Mouse (Mus musculus) forebrain, embryonic 12.5 days (tissue): ENCODE measurements around the gene 4933416C03Rik. TPM values are rescaled to one million over a fixed set of nuclear protein-coding genes. Genes with fewer than 3 reads are reported as not detected.

ENCODE experiments used
- ATAC-seq: fragments of 200-750 bp; cut with Nextera tagmentation; 2 replicates; pipeline ENCODE4 v1.8.0; 2017; ENCODE audit warnings: moderate TSS enrichment; ENCODE audit not compliant: low FRiP score
- H3K27ac ChIP-seq: fragments of 300-500 bp; sonication (generic); 2 replicates; pipeline ENCODE4 v1.5.1; 2016; ENCODE audit warnings: mild to moderate bottlenecking
- H3K27me3 ChIP-seq: fragments of 300-500 bp; sonication (generic); 2 replicates; pipeline ENCODE4 v1.6.1; 2016; ENCODE audit warnings: mild to moderate bottlenecking
- H3K36me3 ChIP-seq: fragments of 300-500 bp; sonication (generic); replicated peaks from 2 replicates; pipeline ENCODE4 v1.6.1; 2016; ENCODE audit warnings: mild to moderate bottlenecking
- H3K4me1 ChIP-seq: fragments of 300-500 bp; sonication (generic); 2 replicates; pipeline ENCODE4 v1.6.1; 2016
- H3K4me2 ChIP-seq: fragments of 300-500 bp; sonication (generic); 2 replicates; pipeline ENCODE4 v1.6.1; 2016; ENCODE audit warnings: mild to moderate bottlenecking, moderate library complexity
- H3K4me3 ChIP-seq: fragments of 300-500 bp; sonication (generic); replicated peaks from 2 replicates; pipeline ENCODE4 v1.5.1; 2016; ENCODE audit warnings: mild to moderate bottlenecking
- H3K9ac ChIP-seq: fragments of 300-500 bp; sonication (generic); 2 replicates; pipeline ENCODE4 v1.6.1; 2016; ENCODE audit warnings: mild to moderate bottlenecking
- H3K9me3 ChIP-seq: fragments of 300-500 bp; sonication (generic); 2 replicates; pipeline ENCODE4 v1.6.1; 2016
- WGBS: fragments of 180-500 bp; shearing (Covaris S2); methylation state at CpG from one replicate; pipeline ENCODE4 v1.1.7; 2016; 5-methylcytosine and 5-hydroxymethylcytosine counted together
- polyA plus RNA-seq: library from polyadenylated mRNA; unstranded; fragments of >200 nt; fragmentation: Nextera tagmentation; extraction: Ambion mirVana; gene quantifications from 2 replicates; pipeline ENCODE4 v1.2.1, GENCODE M21; 2016

The 4933416C03Rik gene
- polyA plus RNA-seq, 1 experiment from 2014 or later, result not detected

- Histone ChIP-seq H3K9ac (no peak overlapping the region), H3K27me3 (no peaks in the 10 kb centered on the region), H3K9me3 (no peaks in the 10 kb centered on the region), H3K4me2 (no peak overlapping the region), H3K27ac (no peak overlapping the region), H3K4me3 (no peak overlapping the region), H3K36me3 (no peaks in the 10 kb centered on the region), H3K4me1 (no peaks in the 10 kb centered on the region)
- whole genome bisulfite sequencing, result 91% methylated on average over 2 of the region's 2 CpGs
- no peak for ATAC-seq
These were observed 7.7 kb upstream of the 4933416C03Rik start for GRCm38 (mm10) chr10:116121463-116121862.

- 92% methylated on average over 8 of the region's 8 CpGs for WGBS
- ATAC-seq, result no peak
- no peak overlapping the region for H3K9ac ChIP-seq
These were observed 3.3 kb upstream of the 4933416C03Rik start for GRCm38 (mm10) chr10:116117060-116117459.

GRCm38 (mm10) chr10:116115881-116116677 lies 2.4 kb upstream of the 4933416C03Rik start:
- Histone ChIP-seq H3K9me3 (0 out of 2 replicates have a peak, but pooled peaks cover 8% of the 10 kb centered on the region), H3K4me2 (no peak overlapping the region), H3K4me3 (no peak overlapping the region), H3K27me3 (no peaks in the 10 kb centered on the region), H3K27ac (no peak overlapping the region), H3K4me1 (no peaks in the 10 kb centered on the region), H3K36me3 (no peaks in the 10 kb centered on the region), H3K9ac (no peak overlapping the region)
- no peak for ATAC-seq
- 76% methylated on average over 4 of the region's 4 CpGs for WGBS

More at GRCm38 (mm10) chr10:116117060-116117459, 3.3 kb upstream of the 4933416C03Rik start:
- H3K27ac ChIP-seq, result no peak overlapping the region
- H3K4me2 ChIP-seq, result no peak overlapping the region
- H3K4me3 ChIP-seq, result no peak overlapping the region
- 0 out of 2 replicates have a peak, but pooled peaks cover 8% of the 10 kb centered on the region for H3K9me3 ChIP-seq
- H3K4me1 ChIP-seq, result no peaks in the 10 kb centered on the region
- no peaks in the 10 kb centered on the region for H3K27me3 ChIP-seq
- no peaks in the 10 kb centered on the region for H3K36me3 ChIP-seq

- Histone ChIP-seq H3K9me3 (0 out of 2 replicates have a peak, but pooled peaks cover 8% of the 10 kb centered on the region), H3K27me3 (no peaks in the 10 kb centered on the region), H3K9ac (no peak overlapping the region), H3K4me2 (no peak overlapping the region), H3K4me3 (no peak overlapping the region), H3K27ac (no peak overlapping the region), H3K4me1 (no peaks in the 10 kb centered on the region), H3K36me3 (no peaks in the 10 kb centered on the region)
- WGBS, result 96% methylated on average over 11 of the region's 11 CpGs
- ATAC-seq, result no peak
These were observed 849 bp downstream of the 4933416C03Rik start for GRCm38 (mm10) chr10:116112868-116113267.

GRCm38 (mm10) chr10:116108730-116109129 lies 5.0 kb downstream of the 4933416C03Rik start:
- Histone ChIP-seq H3K4me1 (no peaks in the 10 kb centered on the region), H3K9me3 (0 out of 2 replicates have a peak, but pooled peaks cover 3% of the 10 kb centered on the region), H3K27me3 (no peaks in the 10 kb centered on the region), H3K27ac (no peak overlapping the region), H3K4me2 (no peak overlapping the region), H3K4me3 (no peak overlapping the region), H3K36me3 (no peaks in the 10 kb centered on the region), H3K9ac (no peak overlapping the region)
- 88% methylated on average over 1 of the region's 1 CpGs for WGBS
- no peak for ATAC-seq

GRCm38 (mm10) chr10:116108176-116108575 lies 5.5 kb downstream of the 4933416C03Rik start:
- Histone ChIP-seq H3K27me3 (no peaks in the 10 kb centered on the region), H3K36me3 (no peaks in the 10 kb centered on the region), H3K4me2 (no peak overlapping the region), H3K4me1 (no peaks in the 10 kb centered on the region), H3K27ac (no peak overlapping the region), H3K4me3 (no peak overlapping the region), H3K9me3 (no peaks in the 10 kb centered on the region), H3K9ac (no peak overlapping the region)
- no peak for ATAC-seq
- 78% methylated on average over 4 of the region's 4 CpGs for WGBS

GRCm38 (mm10) chr10:116098470-116098869 lies 15.2 kb downstream of the 4933416C03Rik start:
- Histone ChIP-seq H3K4me3 (no peak overlapping the region), H3K27me3 (no peaks in the 10 kb centered on the region), H3K36me3 (no peaks in the 10 kb centered on the region), H3K4me2 (no peak overlapping the region), H3K4me1 (no peaks in the 10 kb centered on the region), H3K27ac (no peak overlapping the region), H3K9me3 (no peaks in the 10 kb centered on the region), H3K9ac (no peak overlapping the region)
- ATAC-seq, result no peak
- 89% methylated on average over 7 of the region's 7 CpGs for WGBS

GRCm38 (mm10) chr10:116096466-116096865 lies 17.3 kb downstream of the 4933416C03Rik start:
- no peaks in the 10 kb centered on the region for H3K4me1 ChIP-seq
- no peak overlapping the region for H3K4me3 ChIP-seq
- 84% methylated on average over 13 of the region's 13 CpGs for WGBS
- no peak overlapping the region for H3K9ac ChIP-seq
- H3K27me3 ChIP-seq, result no peaks in the 10 kb centered on the region
- H3K9me3 ChIP-seq, result no peaks in the 10 kb centered on the region
- no peaks in the 10 kb centered on the region for H3K36me3 ChIP-seq
- no peak for ATAC-seq
- no peak overlapping the region for H3K27ac ChIP-seq
- no peak overlapping the region for H3K4me2 ChIP-seq

GRCm38 (mm10) chr10:116083965-116084364 lies 29.8 kb downstream of the 4933416C03Rik start:
- 33% methylated on average over 3 of the region's 3 CpGs for WGBS
- Histone ChIP-seq H3K9ac (no peak overlapping the region), H3K27ac (no peak overlapping the region), H3K27me3 (no peaks in the 10 kb centered on the region), H3K4me1 (0 out of 2 replicates have a peak, but pooled peaks cover 3% of the 10 kb centered on the region), H3K4me2 (no peak overlapping the region), H3K4me3 (no peak overlapping the region), H3K9me3 (no peaks in the 10 kb centered on the region), H3K36me3 (no peaks in the 10 kb centered on the region)
- ATAC-seq, result no peak

GRCm38 (mm10) chr10:116080841-116081240 lies 32.9 kb downstream of the 4933416C03Rik start:
- no peaks in the 10 kb centered on the region for H3K36me3 ChIP-seq

GRCm38 (mm10) chr10:116079396-116079795 lies 34.3 kb downstream of the 4933416C03Rik start:
- no peaks in the 10 kb centered on the region for H3K9me3 ChIP-seq
- H3K9ac ChIP-seq, result no peak overlapping the region
- ATAC-seq, result no peak
- no peak overlapping the region for H3K4me3 ChIP-seq
- H3K36me3 ChIP-seq, result no peaks in the 10 kb centered on the region
- H3K27ac ChIP-seq, result no peak overlapping the region
- no peak overlapping the region for H3K4me2 ChIP-seq
- 0 out of 2 replicates have a peak, but pooled peaks cover 3% of the 10 kb centered on the region for H3K4me1 ChIP-seq
- 39% methylated on average over 7 of the region's 7 CpGs for WGBS
- peaks cover 3% of the 10 kb centered on the region; the same call in 1 of the 2 replicates for H3K27me3 ChIP-seq

More at GRCm38 (mm10) chr10:116080841-116081240, 32.9 kb downstream of the 4933416C03Rik start:
- 0 out of 2 replicates have a peak, but pooled peaks cover 3% of the 10 kb centered on the region for H3K4me1 ChIP-seq
- H3K9me3 ChIP-seq, result no peaks in the 10 kb centered on the region
- no peak overlapping the region for H3K4me3 ChIP-seq
- no peak overlapping the region for H3K27ac ChIP-seq
- no peak overlapping the region for H3K4me2 ChIP-seq
- no peak overlapping the region for H3K9ac ChIP-seq
- H3K27me3 ChIP-seq, result no peaks in the 10 kb centered on the region
- ATAC-seq, result no peak
- WGBS, result 88% methylated on average over 6 of the region's 6 CpGs

- Histone ChIP-seq H3K4me2 (no peak overlapping the region), H3K4me1 (0 out of 2 replicates have a peak, but pooled peaks cover 3% of the 10 kb centered on the region), H3K27ac (no peak overlapping the region), H3K27me3 (peaks cover 4% of the 10 kb centered on the region; the same call in 1 of the 2 replicates), H3K9ac (no peak overlapping the region), H3K4me3 (no peak overlapping the region), H3K9me3 (no peaks in the 10 kb centered on the region), H3K36me3 (no peaks in the 10 kb centered on the region)
- ATAC-seq, result no peak
- 84% methylated on average over 5 of the region's 5 CpGs for WGBS
These were observed 35.1 kb downstream of the 4933416C03Rik start for GRCm38 (mm10) chr10:116078636-116079035.
